Mouse (Mus musculus): ENCODE measurements around the gene Slmap.

GRCm38 (mm10) chr14:26569880-26570279, 35.1 kb upstream of the Slmap start:
- no peak for TF ChIP-seq TCF12 (IDR thresholded peaks at IDR 0.05; ENCODE audit: low read depth, low read length)
- no peak for TF ChIP-seq CTCF (conservative IDR thresholded peaks at IDR 0.05 in 1 of 2, IDR thresholded peaks at IDR 0.05 in 1 of 2; ENCODE audit: low read depth in 2 of 2, low read length in 2 of 2)
- TF ChIP-seq USF1 (IDR thresholded peaks at IDR 0.05; ENCODE audit: low read depth, low read length): no peak
- no peak for TF ChIP-seq EP300 (IDR thresholded peaks at IDR 0.05; ENCODE audit: low read length)
- TF ChIP-seq BHLHE40 (IDR thresholded peaks at IDR 0.05; ENCODE audit: low read depth, low read length): no peak
- no peak for TF ChIP-seq POLR2A (IDR thresholded peaks at IDR 0.05; ENCODE audit: low read depth, low read length)
- no peak for TF ChIP-seq ZMIZ1 (IDR thresholded peaks at IDR 0.05; ENCODE audit: low read depth, low read length)
- TF ChIP-seq ZNF384 (IDR thresholded peaks at IDR 0.05; ENCODE audit: low read depth, low read length): no peak
- no peak for TF ChIP-seq ZC3H11A (IDR thresholded peaks at IDR 0.05; ENCODE audit: low read depth, low read length)
